Mouse (Mus musculus) kidney, postnatal 36 days (tissue): ENCODE results near the gene Dok4.
A peak's percentile ranks its signal among the peaks of the same experiment; 100 is the strongest.

Source experiments
- DNase-seq, 2 experiments: peaks; one replicate each; pipeline ENCODE4 v3.0.0; 2021 to 2022; ENCODE audit warnings: mixed read lengths in 2 of 2

Dok4 gene

DNA sequence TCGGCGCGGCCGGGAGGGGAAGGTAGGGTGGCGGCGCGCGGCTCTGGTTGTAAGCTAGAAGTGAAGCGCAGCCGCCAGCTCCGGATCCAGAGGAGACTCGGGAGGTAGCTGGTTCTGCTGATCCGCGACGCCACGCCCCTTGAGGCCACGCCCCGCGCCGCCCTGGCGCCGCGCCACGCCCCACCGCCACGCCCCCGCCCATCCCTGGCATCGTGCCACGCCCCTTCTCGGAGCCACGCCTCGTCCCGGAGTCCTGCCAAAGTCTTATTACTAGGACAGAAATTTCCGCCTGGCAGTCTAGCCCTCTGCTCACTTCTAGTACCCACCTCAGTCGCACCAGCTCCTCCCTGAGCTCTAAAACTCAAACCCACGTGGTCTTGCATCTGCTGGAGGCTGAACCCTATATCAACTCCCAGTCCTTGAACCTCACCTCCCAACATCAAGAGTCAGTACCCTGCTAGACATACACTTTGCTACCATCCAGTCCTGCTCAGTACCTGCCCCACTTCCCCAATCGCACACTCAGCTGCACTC is at the start of gene Dok4:
Gene Dok4, minus strand, starts transcription at position 134 of the 534 bp plus-strand sequence.
- DNase-seq = peak; percentile 93 to 97

DNA sequence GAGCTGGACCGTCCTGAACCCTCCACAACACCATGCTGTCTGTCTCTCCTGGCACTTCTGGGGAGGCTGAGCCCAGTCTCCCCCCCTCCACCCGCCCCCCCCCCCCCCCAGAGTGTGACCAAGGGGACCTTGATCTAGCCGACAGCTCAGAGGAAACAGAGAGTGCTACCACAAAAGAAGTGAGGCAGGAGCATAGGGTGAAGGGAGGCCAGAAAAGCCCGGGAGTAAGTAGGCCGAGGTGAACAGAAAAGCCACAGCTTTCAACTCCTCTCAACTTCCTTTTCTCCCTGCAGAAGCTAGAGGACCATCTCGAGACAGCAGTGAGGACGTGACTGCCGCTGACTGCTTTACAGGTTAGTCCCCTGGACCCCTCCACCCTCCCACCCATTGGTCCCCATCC is 47.3 kb upstream of the Dok4 start, which contains the start of gene Adgrg5:
Gene Adgrg5, plus strand, starts transcription at position 290 of the 400 bp plus-strand sequence.
- DNase-seq = no peak

GRCm38 (mm10) chr8:94922602-94923001 is 46.5 kb upstream of the Dok4 start:
- peak; percentile 25 for DNase-seq

- DNase-seq = no peak
Measured at GRCm38 (mm10) chr8:94922176-94922575, 46.0 kb upstream of the Dok4 start.

- no peak for DNase-seq
Measured at GRCm38 (mm10) chr8:94919256-94919655, 43.1 kb upstream of the Dok4 start.

DNA sequence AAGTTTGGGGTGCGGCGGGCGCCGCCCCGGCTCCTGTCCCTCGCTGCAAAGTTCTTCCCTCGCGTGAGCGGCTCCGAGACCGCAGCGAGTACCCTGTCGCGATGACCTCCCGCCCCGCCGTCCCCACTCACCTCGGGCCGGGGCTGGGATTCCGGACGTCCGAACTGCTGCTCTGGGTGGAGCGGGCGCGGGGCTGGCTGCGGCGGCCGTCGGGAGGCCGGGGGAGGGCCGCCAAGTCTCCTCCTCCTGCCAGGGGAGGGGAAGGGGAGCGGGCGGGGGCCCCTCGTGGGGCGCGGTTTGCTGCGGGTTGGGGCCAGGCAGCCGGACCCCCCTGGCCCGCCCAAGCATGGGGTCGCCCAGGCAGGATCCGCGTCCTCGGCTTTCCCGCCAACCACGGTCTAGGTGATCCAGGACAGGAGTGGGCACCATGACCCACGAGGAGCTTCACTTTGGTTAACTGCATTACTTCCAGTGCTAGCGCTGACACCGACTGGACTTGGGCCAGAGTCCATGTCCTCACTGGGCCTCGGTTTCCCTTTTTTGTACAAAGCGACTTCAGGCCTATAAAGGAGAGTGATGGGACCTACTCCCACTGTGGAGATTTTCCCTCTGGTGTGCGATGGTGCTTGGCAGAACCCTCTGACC is 41.8 kb upstream of the Dok4 start, which contains the start of gene Ccdc102a:
Gene Ccdc102a, minus strand, starts transcription at position 248 of the 645 bp plus-strand sequence.
- DNase-seq = peak; percentile 42 to 75

DNA sequence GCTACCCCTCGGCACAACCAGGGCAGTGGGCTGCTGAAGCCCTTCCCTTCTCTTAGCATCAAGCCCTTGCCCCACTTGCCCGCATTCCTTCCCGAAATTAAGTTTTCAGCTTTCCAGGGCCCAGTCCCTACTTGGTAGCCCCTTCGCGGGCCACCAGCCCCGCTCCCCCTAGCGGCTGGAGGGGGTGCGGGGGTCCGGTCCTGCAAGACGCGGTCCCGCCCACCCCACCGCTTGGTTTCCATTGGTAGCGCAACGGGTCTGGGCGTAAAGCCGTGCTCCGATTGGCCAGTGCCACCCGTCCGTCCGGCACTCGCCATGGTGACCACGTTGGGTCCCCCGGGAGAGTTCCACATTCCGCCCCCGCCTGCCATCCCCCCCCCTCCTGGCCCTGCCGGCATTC is 41.2 kb upstream of the Dok4 start:
- DNase-seq = peak; percentile 97

GRCm38 (mm10) chr8:94916960-94917324 is 40.8 kb upstream of the Dok4 start:
- no peak for DNase-seq

DNA sequence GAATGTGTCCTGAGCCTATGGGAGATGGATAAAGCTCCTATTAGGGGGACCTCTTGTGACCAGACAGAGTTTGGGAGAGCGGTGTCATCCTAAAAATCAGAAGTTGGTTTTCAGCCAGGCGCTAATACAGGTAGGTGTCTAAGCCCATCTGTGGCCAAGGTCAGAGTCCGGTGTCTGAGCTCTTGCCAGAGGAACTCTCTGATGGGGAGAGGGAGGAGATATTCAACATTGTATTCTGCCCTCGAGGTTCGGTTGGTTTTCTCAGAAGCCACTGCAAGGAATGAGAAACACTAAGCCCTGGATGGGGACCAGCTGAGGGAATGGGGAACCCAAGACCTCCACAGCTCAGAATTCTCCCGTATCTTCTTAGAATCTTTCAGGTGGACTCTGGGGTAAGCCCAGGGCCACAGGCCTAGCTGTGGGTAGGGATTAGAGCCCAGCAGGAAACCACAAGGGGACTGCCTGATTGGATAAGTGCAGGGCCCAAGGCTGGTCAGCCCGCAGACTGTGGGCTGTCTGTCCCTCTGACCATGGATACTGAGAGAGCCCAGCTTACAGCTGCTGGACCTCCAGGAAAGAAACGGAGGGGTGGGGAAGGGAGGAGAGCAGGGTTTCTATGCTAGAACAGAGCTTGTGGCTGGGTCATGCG is 40.3 kb upstream of the Dok4 start:
- DNase-seq = peak; percentile 31 to 41

DNA sequence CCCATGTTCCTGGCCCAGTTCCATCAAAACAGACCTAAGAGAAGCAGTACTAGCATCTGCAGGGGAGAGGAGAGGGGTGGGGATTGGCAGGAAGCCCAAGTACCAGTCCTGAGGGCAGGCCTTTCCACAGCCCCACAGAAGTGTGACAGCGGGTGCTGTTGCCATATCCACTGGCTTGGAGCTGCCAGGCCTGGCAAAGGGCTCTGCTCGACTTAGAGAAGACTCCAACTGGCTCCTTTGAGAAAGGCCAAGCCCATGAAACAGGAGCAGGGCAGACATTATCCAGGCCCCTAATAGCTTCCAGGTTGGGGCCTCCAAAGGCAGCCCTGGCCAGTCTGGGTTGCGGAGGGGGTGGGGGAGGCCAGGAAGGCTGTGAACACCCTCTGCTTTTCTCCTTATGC is 38.6 kb upstream of the Dok4 start:
- DNase-seq = peak; percentile 57 to 70

DNA sequence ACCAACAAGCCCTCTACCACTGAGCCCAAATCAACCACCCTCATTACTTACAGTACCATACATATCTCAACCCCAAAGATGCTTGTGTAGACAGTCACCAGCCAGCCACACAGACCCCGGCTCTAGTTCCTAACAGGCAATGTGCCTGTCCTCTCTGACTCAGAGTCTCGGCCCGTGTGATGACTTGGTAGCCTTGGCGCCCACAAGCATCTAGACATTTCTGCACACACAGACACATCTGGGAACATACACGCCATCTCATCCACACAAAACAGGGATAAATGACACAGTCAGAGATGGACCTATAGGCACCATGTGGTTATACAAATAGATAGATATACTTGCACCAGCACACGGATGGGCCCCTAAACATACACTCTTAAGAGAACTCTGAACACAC is 38.1 kb upstream of the Dok4 start:
- DNase-seq = no peak

DNA sequence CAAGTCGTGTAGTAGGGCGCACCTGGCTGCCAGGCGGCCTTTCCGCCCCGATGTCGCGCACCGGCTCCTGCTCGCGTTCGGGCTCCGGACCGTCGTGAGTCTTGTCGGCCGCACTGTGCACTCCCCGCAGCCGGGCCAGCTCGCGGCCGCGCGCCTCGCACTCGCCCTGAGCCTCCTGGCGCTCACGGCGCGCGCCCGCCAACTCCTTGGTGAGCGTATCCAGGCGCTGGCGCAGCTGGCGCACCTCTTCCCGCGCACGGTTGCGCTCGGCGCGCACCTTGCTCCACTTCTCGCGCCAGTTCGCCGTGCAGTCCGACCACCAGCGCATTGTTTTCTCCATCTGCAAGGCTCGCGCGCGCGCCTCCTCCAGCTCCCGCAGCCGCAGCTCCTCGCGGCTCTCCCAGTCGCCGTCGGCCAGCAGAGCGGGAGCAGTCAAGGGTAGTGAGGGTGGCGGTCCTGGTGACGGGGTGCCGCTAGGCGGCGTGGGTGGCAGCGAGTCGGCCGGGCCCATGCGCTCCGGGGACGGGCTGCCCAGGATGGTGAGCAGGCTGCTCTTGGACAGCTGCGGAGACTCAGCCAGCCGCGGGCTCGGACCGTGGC is 37.0 kb upstream of the Dok4 start:
- peak; percentile 65 to 87 for DNase-seq

DNA sequence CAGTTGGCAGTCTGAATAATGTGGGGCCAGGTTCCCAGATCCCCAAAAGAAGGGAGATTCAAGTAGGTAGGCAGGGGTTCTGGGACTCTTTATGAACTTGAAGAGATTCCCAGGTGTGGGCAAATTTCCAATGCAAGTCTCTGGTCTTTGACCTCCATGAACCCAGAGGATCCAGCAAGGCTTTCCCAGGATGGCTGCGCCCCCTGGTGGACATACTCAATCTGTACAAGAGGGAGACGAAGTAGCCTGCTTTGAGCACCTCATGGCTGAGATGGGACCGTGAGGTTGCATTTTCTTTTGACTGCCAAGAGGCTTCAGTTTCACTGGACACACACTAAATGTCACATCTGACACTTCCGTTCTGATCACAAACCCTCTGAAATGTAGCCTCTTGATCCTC is 32.7 kb upstream of the Dok4 start:
- DNase-seq = peak; percentile 90 to 95

DNA sequence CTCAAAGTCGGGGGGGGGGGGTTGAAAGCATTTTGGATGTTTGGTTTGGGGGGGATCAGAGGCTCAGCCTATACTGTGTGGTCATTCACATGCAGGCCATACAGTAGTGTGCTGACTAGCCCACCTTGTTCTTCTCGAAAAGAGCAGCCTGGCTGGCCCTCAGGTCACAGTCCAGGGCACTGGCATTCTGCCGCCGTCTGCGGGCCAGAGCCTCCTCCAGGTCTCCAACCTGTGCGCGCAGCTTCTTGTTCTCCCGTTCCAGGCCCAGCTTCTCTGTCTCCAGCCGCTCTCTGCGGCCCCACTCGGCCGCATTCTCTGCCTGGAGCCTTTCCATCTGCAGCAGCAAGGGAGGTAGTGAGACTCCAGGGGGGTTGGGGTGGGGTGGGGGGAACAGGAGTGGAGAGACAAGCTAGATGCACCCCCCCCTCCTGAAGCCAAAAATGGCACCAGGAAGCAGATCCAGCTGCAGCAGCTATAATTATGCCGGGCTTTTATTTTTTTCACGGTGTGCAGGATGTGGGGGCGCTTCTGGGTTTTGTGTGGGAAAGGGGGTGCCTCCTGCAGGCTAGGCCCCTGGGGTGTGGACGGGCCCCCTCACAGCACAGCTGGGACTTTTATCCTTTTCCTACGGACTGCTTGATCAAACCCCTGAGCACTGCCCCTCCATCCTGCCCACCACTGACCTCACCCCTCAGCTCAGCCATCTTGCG is 31.6 kb upstream of the Dok4 start:
- peak; percentile 81 to 88 for DNase-seq

DNA sequence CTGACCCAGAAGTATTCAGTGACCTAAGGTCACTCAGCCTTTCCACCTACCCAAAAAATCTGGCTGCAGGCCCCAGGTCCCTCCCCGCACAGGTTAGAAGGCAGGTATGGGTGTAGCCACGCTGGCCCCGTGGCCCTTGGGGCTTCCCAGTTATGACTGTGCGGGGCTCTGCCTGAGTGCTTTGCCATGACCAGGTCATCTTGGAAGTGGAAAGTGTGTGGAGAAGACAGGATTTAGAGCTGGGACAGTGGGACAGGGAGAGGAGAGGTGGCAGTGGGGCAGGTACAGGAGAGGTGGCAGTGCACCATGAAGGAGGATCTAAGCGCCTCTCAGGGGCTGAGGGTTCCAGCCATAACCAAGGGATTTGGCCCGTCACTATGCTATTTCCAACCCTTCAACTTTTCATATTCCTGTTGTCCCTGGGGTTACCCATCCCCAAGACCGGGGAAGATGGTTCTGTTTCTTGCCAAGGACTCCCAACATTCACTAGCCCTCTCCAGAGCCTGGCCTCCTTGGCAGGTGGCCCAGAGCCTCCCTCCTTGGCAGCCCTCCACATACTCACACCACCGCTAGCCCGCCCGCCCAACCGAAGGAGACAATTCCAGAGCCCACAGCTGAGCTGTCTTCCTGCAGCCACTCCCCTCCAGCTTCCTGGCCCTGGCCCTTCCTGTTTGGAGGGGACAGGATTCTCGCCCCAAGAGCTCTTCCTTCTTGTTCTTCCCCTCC is 28.5 kb upstream of the Dok4 start:
- peak; percentile 96 to 97 for DNase-seq

DNA sequence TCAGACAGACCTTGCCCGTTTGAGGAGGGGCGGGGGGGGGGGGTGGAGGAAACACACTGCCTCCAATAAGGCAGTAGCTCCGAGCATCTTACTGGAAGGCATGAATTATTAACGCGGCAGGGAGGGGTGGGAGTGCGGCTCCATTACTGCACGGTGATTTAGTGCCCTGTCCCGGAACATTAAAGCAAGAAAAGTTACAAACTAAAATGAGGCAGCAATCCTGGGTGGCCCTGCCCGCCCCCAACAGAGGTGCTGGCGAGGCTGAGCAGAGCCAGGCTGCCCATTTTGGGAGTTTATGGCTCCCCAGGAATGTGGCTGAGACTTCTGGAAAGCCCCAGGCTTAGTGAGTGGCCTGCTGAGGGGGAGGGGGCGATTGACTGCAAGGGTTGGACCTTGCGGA is 27.6 kb upstream of the Dok4 start:
- peak; percentile 37 to 44 for DNase-seq

DNA sequence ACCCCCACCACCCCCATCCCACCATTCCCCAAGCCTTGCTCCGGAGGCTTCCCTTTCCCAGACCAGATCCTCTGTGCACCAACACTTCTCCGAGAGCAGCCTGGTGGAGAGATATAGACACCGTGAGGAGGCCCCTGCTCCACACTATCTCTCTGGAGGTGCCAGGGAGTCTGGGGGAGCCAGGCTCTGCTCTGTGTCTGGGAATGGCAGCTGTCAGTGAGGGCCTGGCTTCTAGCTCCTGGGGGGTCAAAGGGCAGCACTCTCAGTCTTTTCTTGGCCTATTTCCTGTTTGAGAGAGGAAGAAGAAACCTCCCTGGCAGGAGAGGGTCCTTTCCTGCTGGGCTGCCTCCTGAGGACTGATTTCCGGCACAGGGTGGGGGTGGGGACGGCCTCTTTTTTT is 24.9 kb upstream of the Dok4 start:
- DNase-seq = peak in 1 of 2 experiments; percentile 52

GRCm38 (mm10) chr8:94900617-94901016 is 24.5 kb upstream of the Dok4 start:
- peak in 1 of 2 experiments; percentile 20 for DNase-seq

DNA sequence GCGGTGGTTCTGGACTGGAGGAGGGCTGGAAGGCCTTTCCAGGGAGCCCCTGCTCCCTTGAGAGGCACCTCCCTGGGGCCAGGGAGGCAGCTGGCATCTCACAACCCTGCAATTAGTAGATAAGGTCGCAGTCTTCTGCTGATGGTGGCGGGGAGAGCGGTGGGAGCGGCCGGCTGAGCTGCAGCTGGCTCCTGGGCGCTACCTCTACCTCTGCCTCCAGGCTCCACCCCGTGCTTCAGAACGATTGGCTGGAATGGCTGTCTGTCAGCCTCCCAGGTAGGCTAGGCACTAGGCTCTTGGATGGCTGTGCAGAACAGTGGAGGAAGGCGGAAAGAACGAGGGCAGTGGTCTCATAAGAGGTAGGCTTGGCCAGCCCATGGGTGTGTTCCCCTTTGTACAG is 23.1 kb upstream of the Dok4 start:
- peak in 1 of 2 experiments; percentile 62 for DNase-seq

GRCm38 (mm10) chr8:94892917-94893316 is 16.8 kb upstream of the Dok4 start:
- no peak for DNase-seq

DNA sequence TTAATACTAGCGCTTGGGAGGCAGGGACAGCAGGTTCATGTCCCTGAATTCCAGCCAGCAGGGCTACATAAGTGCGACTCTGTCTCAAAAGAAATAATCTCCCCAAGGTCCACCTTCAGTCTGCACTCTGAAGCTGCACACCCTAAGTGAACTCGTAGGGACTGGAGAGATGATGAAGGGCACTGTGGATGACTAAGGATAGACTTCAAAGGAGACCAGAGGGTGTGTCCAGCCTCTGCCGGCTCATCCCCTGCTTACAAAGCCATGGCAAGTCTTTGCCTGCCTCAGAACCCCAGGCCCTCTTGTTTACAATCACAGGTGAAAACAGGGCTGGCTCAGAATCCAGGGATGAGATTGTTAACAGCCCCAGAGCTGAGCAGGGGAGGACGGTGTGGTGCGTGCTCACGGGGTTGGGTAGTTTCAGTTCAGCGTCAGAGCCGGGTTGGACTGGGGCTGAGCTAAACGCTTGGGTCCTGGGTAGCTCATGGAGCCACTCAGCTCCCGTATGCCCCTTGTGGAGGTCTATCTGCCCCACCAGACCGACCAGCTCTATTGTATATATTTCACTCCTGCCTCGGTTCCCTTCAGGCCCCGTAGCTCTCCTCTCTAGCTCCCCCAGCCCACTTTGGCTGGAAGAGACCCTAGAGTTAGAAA is 12.4 kb upstream of the Dok4 start:
- DNase-seq = no peak

GRCm38 (mm10) chr8:94880742-94881141 is 4.6 kb upstream of the Dok4 start:
- no peak for DNase-seq
